21 mouse cellular contexts compared by ENCODE assay signal in genomic region chr6:94714815-94715644, GRCm38 (mm10). TPM values are rescaled to one million over a fixed set of nuclear protein-coding genes. Genes with fewer than 3 reads are reported as not detected.
DNase-seq lines count a peak whose midpoint lies in the region; ATAC-seq and TF ChIP-seq lines count a peak whose summit lies in the region.
"Had no signal": no experiment of that assay in that cellular context is flagged by ENCODE, and none has a peak within 500 bp of the region (broad histone marks: within the 10 kb centered on the region; RNA-seq: fewer than 3 reads in every experiment).

No protein-coding gene starts in this region.

- peaks cover 5% of the 10 kb centered on the region; the same call in 1 of the 2 replicates for H3K4me1 ChIP-seq in kidney, embryonic 14.5 days (ENCODE audit: control insufficient read depth, insufficient read depth, low read length)
- H3K4me1 ChIP-seq in forebrain, embryonic 11.5 days (replicated peaks; ENCODE audit: control insufficient read depth, insufficient read depth, low read length), result peaks cover 3% of the 10 kb centered on the region; the same call in 1 of the 2 replicates
- peaks cover 36% of the 10 kb centered on the region for H3K4me1 ChIP-seq in limb, embryonic 10.5 days
- no peaks in the 10 kb centered on the region for H3K4me1 ChIP-seq in lung, adult 2 months (ENCODE audit: control insufficient read depth, insufficient read depth, low read length)
- H3K4me1 ChIP-seq: hindbrain, embryonic 12.5 days; megakaryocyte, embryonic 14.5 days had no signal

- WGBS in kidney, embryonic 14.5 days, result 19% methylated on average over 13 of the region's 13 CpGs
- WGBS in forebrain, embryonic 11.5 days, result 40% methylated on average over 13 of the region's 13 CpGs
- WGBS in limb, embryonic 10.5 days, result 32% methylated on average over 13 of the region's 13 CpGs
- WGBS in lung, adult 2 months, result 75% methylated on average over 13 of the region's 13 CpGs

- no peaks in the 10 kb centered on the region for H3K9me3 ChIP-seq in kidney, embryonic 14.5 days (ENCODE audit: control insufficient read depth, low read length)
- no peaks in the 10 kb centered on the region for H3K9me3 ChIP-seq in forebrain, embryonic 11.5 days (ENCODE audit: control insufficient read depth, low read length)
- no peaks in the 10 kb centered on the region for H3K9me3 ChIP-seq in limb, embryonic 10.5 days (replicated peaks)
- H3K9me3 ChIP-seq: embryonic facial prominence, embryonic 15.5 days; hindbrain, embryonic 12.5 days; megakaryocyte, embryonic 14.5 days had no signal

- no peak overlapping the region for H3K4me3 ChIP-seq in kidney, embryonic 14.5 days (ENCODE audit: low read length)
- H3K4me3 ChIP-seq in forebrain, embryonic 11.5 days (ENCODE audit: low read depth, low read length), result no peak overlapping the region
- H3K4me3 ChIP-seq in limb, embryonic 10.5 days, result peak overlapping the region; percentile 24; the same call in 1 of the 2 replicates
- H3K4me3 ChIP-seq in lung, adult 2 months (replicated peaks; ENCODE audit: extremely low read depth, low read depth, low read length), result no peak overlapping the region
- H3K4me3 ChIP-seq: embryonic facial prominence, embryonic 15.5 days; hindbrain, embryonic 12.5 days; megakaryocyte, embryonic 14.5 days had no signal

- no peak for DNase-seq in kidney, adult 18-20 months
- peak; percentile 19 for DNase-seq in MN1 (ENCODE audit: low spot score)
- no peak for DNase-seq in forebrain, embryonic 11.5 days (ENCODE audit: low spot score)
- no peak for DNase-seq in limb, embryonic 10.5 days (ENCODE audit: low spot score)
- no peak for DNase-seq in natural killer cell, adult 2 months (ENCODE audit: low spot score in 2 of 2)
- DNase-seq in lung, adult 2 months, result no peak
- no peak for DNase-seq in spleen, adult 12 weeks (ENCODE audit: low spot score)
- DNase-seq: adrenal gland, postnatal 14 days; cerebellum, adult 18-20 months; heart, adult 18-20 months; kidney, postnatal 14 days; lung, postnatal 10 days; thymus, postnatal 36 days had no signal

- no peaks in the 10 kb centered on the region for H3K27me3 ChIP-seq in kidney, embryonic 14.5 days (ENCODE audit: control insufficient read depth, insufficient read depth, low read length)
- no peaks in the 10 kb centered on the region for H3K27me3 ChIP-seq in forebrain, embryonic 11.5 days (ENCODE audit: control insufficient read depth, insufficient read depth, low read length)
- H3K27me3 ChIP-seq in limb, embryonic 10.5 days (ENCODE audit: low read depth, poor library complexity, severe bottlenecking), result peaks cover 25% of the 10 kb centered on the region
- H3K27me3 ChIP-seq: embryonic facial prominence, embryonic 15.5 days; hindbrain, embryonic 12.5 days; Patski had no signal

- no peak for TF ChIP-seq POLR2A in lung, adult 2 months (IDR thresholded peaks at IDR 0.05; ENCODE audit: borderline replicate concordance, extremely low read depth, low read depth, low read length)

- no peak overlapping the region for H3K27ac ChIP-seq in kidney, embryonic 14.5 days (ENCODE audit: low read depth, low read length)
- no peak overlapping the region for H3K27ac ChIP-seq in forebrain, embryonic 11.5 days (ENCODE audit: low read depth, low read length)
- peak overlapping the region; percentile 12; the same call in 1 of the 2 replicates for H3K27ac ChIP-seq in limb, embryonic 10.5 days
- H3K27ac ChIP-seq: embryonic facial prominence, embryonic 15.5 days; hindbrain, embryonic 12.5 days; liver, embryonic 14.5 days had no signal

- no peaks in the 10 kb centered on the region for H3K36me3 ChIP-seq in kidney, embryonic 14.5 days (ENCODE audit: control insufficient read depth, insufficient read depth, low read length)
- no peaks in the 10 kb centered on the region for H3K36me3 ChIP-seq in forebrain, embryonic 11.5 days (ENCODE audit: control insufficient read depth, insufficient read depth, low read length)
- no peaks in the 10 kb centered on the region for H3K36me3 ChIP-seq in limb, embryonic 10.5 days
- H3K36me3 ChIP-seq: embryonic facial prominence, embryonic 15.5 days; hindbrain, embryonic 12.5 days had no signal

- TF ChIP-seq CTCF in lung, adult 2 months (IDR thresholded peaks at IDR 0.05; ENCODE audit: insufficient read depth, low read length), result no peak

- H3K4me2 ChIP-seq in kidney, embryonic 14.5 days (replicated peaks; ENCODE audit: low read depth, low read length), result peak overlapping the region; percentile 17
- no peak overlapping the region for H3K4me2 ChIP-seq in forebrain, embryonic 11.5 days (ENCODE audit: low read depth, low read length, severe bottlenecking)
- H3K4me2 ChIP-seq: embryonic facial prominence, embryonic 15.5 days; hindbrain, embryonic 12.5 days had no signal

- H3K9ac ChIP-seq in kidney, embryonic 14.5 days (ENCODE audit: low read depth, low read length), result no peak overlapping the region
- no peak overlapping the region for H3K9ac ChIP-seq in forebrain, embryonic 11.5 days (ENCODE audit: low read length)
- H3K9ac ChIP-seq: embryonic facial prominence, embryonic 15.5 days; hindbrain, embryonic 12.5 days; liver, embryonic 14.5 days had no signal

- ATAC-seq in kidney, embryonic 14.5 days (ENCODE audit: low FRiP score, low TSS enrichment), result no peak
- ATAC-seq in forebrain, embryonic 11.5 days (replicated peaks; ENCODE audit: low FRiP score), result peak; percentile 23; the same call in 1 of the 2 replicates
- ATAC-seq: activated CD4-positive, CD25-positive, alpha-beta regulatory T cell, adult 4 months; inflammation-experienced regulatory T-cells, adult 6 months; Patski had no signal

RNA-seq across cellular contexts. Expression of gene Lrig1, which starts 15.1 kb away (rescaled TPM):
- polyA plus RNA-seq in kidney, embryonic 14.5 days (2014; fragmentation: Nextera tagmentation; extraction: Ambion mirVana), result 10.4 and 11.0 TPM in 2 replicates
- 21.7 and 25.2 TPM in 2 replicates for polyA plus RNA-seq in forebrain, embryonic 11.5 days (2014; fragmentation: Nextera tagmentation; extraction: Ambion mirVana)
- 13.7 and 15.7 TPM in 2 replicates for polyA plus RNA-seq in limb, embryonic 10.5 days (2016; fragmentation: Nextera tagmentation; extraction: Ambion mirVana)
- 18.7 and 22.9 TPM in 2 replicates for polyA plus RNA-seq in lung, adult 2 months (2012; rRNA removed)
